Mouse (Mus musculus): Measurements from ENCODE around the gene Spats2l. TPM values are rescaled to one million over a fixed set of nuclear protein-coding genes. Genes with fewer than 3 reads are reported as not detected.

Gene Spats2l
- polyA plus RNA-seq (2015; fragmentation: Illumina TruSeq; extraction: RNeasy Lipid Tissue Mini Kit (QIAGEN cat#74804); ENCODE audit: insufficient read depth, low read depth, low replicate concordance) = 2.6 TPM

GRCm38 (mm10) chr1:57774001-57774667 lies at the start of gene Spats2l:
Spats2l (plus strand) TSS chr1:57774162.

GRCm38 (mm10) chr1:57995432-57996132 lies 221.6 kb downstream of the Spats2l start, which contains the start of gene Sgo2a:
Sgo2a (plus strand) TSS chr1:57995971.

Other genes with a start within 250 kb of the Spats2l start
- not detected for gene Sgo2a, start 221.8 kb downstream of the Spats2l start, polyA plus RNA-seq (2015; fragmentation: Illumina TruSeq; extraction: RNeasy Lipid Tissue Mini Kit (QIAGEN cat#74804); ENCODE audit: insufficient read depth, low read depth, low replicate concordance)
- gene Kctd18, start 244.8 kb downstream of the Spats2l start, polyA plus RNA-seq (2015; fragmentation: Illumina TruSeq; extraction: RNeasy Lipid Tissue Mini Kit (QIAGEN cat#74804); ENCODE audit: insufficient read depth, low read depth, low replicate concordance) = 5.6 TPM